Mouse (Mus musculus): ENCODE data around the gene Mcm8.

The Mcm8 gene

GRCm38 (mm10) chr2:132871663-132872062, 55.7 kb downstream of the Mcm8 start:
- DNase-seq (ENCODE audit: extremely low read depth, low read depth) = no peak

DNA sequence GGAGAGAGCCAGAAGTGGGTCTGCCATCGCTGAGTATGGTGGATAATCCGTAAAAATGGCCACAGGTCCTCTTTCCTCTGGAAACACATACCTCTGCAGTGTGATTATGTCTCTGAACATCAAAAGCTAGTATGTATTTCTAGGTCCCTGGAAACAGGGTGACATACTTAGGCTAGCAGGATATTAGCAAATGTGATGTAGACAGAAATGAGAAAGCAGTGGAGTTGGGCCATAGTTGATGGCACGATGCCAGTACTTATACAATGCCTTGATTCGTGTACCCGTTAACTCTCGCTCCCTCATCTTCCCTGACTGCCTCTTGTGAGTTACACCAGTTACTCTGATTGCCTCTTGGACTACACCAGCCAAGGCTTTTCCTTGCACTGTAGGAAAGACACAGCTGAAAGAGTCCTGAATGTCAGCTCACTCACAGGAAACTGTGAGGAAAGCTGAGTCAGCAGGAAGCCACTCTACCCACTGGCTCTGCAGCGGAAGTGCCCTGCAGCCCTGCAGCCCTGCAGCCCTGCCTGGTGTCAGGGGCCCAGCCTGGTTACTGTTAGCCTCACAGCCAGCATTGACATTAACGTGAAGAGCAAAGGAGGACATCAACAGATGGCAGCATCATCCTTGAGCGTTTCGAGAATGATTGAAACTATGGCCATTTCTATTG, 57.9 kb downstream of the Mcm8 start:
- DNase-seq (ENCODE audit: extremely low read depth, low read depth) = no peak

GRCm38 (mm10) chr2:132876991-132877390, 61.0 kb downstream of the Mcm8 start:
- DNase-seq (ENCODE audit: extremely low read depth, low read depth) = no peak

DNA sequence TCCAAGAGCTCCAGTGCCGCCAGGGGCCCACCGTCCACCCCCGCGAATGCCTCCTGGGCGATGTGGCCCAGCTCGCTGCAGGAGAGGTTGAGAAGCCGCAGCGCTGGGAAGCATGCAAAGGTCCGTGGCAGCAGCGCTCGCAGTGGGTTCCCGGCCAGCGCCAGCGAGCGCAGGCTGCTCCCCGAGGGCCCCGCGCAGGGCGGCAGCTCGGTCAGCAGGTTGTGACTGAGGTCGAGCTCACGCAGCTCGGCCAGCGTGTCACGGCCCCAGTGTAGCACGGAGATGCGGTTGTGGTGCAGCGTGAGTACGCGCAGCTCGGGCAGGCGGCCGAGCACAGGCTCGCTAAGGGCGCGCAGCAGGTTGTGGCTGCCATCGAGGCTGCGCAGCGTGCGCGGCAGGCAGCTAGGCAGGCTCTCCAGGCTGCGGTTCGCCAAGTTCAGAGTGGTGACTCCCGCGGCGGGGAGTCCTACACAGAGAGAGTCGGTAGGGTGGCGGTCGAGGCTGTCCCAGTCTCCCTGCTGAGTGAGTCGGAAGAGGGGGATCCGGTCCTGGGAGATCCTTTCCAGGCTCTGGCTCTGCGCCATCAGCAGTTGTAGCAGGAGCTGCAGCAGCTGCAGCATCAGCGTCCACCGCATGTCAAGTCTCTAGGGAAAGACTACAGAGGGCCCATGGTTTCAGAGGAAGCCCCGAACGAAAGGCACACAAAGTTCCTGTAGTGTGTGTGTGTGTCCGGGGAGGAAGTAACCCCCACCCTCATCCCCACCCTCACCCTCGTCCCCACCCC, 63.5 kb downstream of the Mcm8 start:
- no peak for DNase-seq (ENCODE audit: extremely low read depth, low read depth)

DNA sequence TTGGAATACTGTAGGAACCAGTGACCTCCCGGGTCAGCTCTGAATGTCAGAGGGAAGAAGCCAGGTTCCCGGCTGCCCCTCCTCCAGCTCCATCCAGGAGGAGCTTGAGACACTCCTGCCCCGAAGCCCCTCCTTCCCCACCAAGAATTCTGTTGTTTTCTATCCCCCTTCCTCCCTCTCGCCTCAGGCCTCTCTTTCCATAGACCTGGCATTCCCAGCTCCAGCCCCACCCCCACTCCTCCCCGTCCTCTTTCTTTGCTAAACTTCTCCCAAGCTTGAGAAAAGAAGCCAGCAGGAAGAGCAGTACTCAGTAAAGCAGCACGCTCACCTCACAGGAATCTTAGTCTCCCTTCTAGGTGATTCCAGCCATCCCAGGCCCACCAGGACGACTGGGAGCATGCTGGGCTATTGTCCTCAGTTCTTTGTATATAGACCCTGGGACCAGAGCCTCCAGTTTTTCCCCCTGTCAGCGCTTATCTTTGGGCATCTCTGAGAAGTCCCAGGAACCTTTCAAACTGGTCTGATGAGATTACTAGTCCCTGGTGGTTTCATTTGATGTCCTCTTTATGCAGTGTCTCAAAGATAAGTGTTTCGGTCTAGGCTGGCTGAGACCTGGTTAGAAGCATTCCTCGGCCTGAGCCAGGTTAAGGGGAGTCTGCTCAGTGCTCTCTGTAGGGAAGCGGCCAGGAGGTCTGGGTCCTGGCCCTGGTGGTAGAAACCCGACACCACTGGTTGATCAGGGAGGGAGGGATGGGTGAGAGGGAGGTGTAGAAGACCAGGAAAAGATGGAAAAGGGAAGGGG, 65.1 kb downstream of the Mcm8 start, which contains the start of gene Lrrn4:
TSS of gene Lrrn4 (minus strand) at position 48 of the 802 bp plus-strand sequence.
- DNase-seq (ENCODE audit: extremely low read depth, low read depth) = no peak

DNA sequence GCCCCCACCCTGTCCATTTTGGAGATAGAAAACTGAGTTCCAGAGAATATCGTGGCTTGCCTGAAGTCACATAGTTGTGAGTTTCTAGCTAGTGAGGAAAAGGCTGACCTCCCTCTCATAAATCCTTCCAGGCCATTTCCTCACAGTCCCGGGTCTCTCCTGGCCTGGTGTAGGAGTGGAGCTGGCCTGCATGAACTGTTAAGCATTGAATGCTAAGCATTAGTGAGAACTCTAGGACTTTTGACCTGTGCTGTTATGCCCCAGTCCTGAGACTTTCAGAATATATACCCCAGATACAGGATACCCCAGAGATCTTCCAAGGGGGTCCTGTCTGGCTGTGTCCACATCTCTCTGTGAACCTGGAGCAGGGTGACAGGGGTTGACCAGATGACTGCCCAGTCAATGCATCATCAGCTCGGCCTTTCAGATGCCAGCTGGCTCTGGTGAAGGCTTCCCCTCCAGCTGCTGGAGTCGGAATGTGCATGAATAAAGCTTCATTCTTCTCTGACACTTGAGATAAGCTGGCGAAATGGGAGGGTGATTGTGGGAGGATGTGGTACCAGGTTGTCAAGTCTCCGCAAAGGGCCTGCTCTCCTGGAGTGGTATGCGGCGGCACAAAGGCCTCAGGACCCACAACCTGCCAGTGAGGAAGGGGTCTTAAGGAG, 68.5 kb downstream of the Mcm8 start:
- DNase-seq (ENCODE audit: extremely low read depth, low read depth) = no peak

DNA sequence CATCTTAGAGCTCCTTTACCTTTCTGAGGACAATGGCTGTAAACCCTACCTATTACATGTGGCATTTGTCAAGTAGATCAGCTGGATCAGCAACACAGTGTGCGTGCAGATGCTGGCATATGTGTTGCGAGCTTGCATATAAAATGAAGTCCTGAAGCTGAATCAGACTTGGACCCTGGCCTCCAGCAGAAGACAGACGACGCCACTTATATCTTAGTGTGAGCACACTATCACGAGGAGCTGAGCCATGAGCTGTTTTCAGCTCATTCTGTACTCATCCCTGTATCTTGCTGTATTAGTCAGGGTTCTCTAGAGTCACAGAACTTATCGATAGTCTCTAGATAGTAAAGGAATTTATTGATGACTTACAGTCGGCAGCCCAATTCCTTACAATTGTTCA, 69.4 kb downstream of the Mcm8 start:
- no peak for DNase-seq (ENCODE audit: extremely low read depth, low read depth)

Measured in MEL-GATA-1-ER (cell line).